Mouse (Mus musculus): ENCODE results near the gene Tnfsf4. TPM values are rescaled to one million over a fixed set of nuclear protein-coding genes. Genes with fewer than 3 reads are reported as not detected.

Gene Tnfsf4
- polyA plus RNA-seq (2015; fragmentation: Nextera tagmentation; extraction: Ambion mirVana) = not detected in 2 replicates

- Histone ChIP-seq H3K27me3 (no peaks in the 10 kb centered on the region), H3K4me3 (no peak within 1 kb of the TSS), H3K4me2 (no peak within 1 kb of the TSS), H3K4me1 (replicated peaks) (no peaks in the 10 kb centered on the region), H3K27ac (replicated peaks) (no peak within 1 kb of the TSS), H3K36me3 (no peaks in the 10 kb centered on the region), H3K9ac (no peak within 1 kb of the TSS), H3K9me3 (no peaks in the 10 kb centered on the region)
- WGBS = 84% methylated on average over 6 of the region's 6 CpGs
- ATAC-seq (ENCODE audit: low FRiP score, low read depth) = no peak
Observed at GRCm38 (mm10) chr1:161394931-161395459, at the start of gene Tnfsf4. TSS of gene Tnfsf4 (plus strand) at chr1:161395409.

GRCm38 (mm10) chr1:161350981-161351380 is 44.2 kb upstream of the Tnfsf4 start:
- no peaks in the 10 kb centered on the region for H3K4me1 ChIP-seq (replicated peaks)
- no peak overlapping the region for H3K4me2 ChIP-seq
- H3K27me3 ChIP-seq = no peaks in the 10 kb centered on the region
- no peak overlapping the region for H3K4me3 ChIP-seq
- H3K9ac ChIP-seq = no peak overlapping the region
- 62% methylated on average over 1 of the region's 1 CpGs for WGBS
- no peaks in the 10 kb centered on the region for H3K36me3 ChIP-seq
- H3K9me3 ChIP-seq = no peaks in the 10 kb centered on the region
- no peak overlapping the region for H3K27ac ChIP-seq (replicated peaks)
- no peak for ATAC-seq (ENCODE audit: low FRiP score, low read depth)

- H3K4me2 ChIP-seq = no peak overlapping the region
- no peaks in the 10 kb centered on the region for H3K4me1 ChIP-seq (replicated peaks)
- H3K36me3 ChIP-seq = no peaks in the 10 kb centered on the region
- no peak overlapping the region for H3K4me3 ChIP-seq
- WGBS = 88% methylated on average over 4 of the region's 4 CpGs
- H3K9ac ChIP-seq = no peak overlapping the region
- no peaks in the 10 kb centered on the region for H3K27me3 ChIP-seq
- H3K9me3 ChIP-seq = no peaks in the 10 kb centered on the region
- no peak for ATAC-seq (ENCODE audit: low FRiP score, low read depth)
- H3K27ac ChIP-seq (replicated peaks) = no peak overlapping the region
Observed at GRCm38 (mm10) chr1:161365006-161365405, 30.2 kb upstream of the Tnfsf4 start.

GRCm38 (mm10) chr1:161371919-161372318 is 23.3 kb upstream of the Tnfsf4 start:
- H3K9ac ChIP-seq = no peak overlapping the region
- no peak overlapping the region for H3K4me2 ChIP-seq
- 88% methylated on average over 2 of the region's 2 CpGs for WGBS
- no peak for ATAC-seq (ENCODE audit: low FRiP score, low read depth)
- no peaks in the 10 kb centered on the region for H3K9me3 ChIP-seq
- H3K27ac ChIP-seq (replicated peaks) = no peak overlapping the region
- no peaks in the 10 kb centered on the region for H3K4me1 ChIP-seq (replicated peaks)
- no peak overlapping the region for H3K4me3 ChIP-seq
- no peaks in the 10 kb centered on the region for H3K36me3 ChIP-seq
- H3K27me3 ChIP-seq = no peaks in the 10 kb centered on the region

GRCm38 (mm10) chr1:161375866-161376265 is 19.3 kb upstream of the Tnfsf4 start:
- no peak for ATAC-seq (ENCODE audit: low FRiP score, low read depth)
- no peak overlapping the region for H3K4me3 ChIP-seq
- no peaks in the 10 kb centered on the region for H3K9me3 ChIP-seq
- no peaks in the 10 kb centered on the region for H3K36me3 ChIP-seq
- H3K27me3 ChIP-seq = no peaks in the 10 kb centered on the region
- no peak overlapping the region for H3K27ac ChIP-seq (replicated peaks)
- H3K9ac ChIP-seq = no peak overlapping the region
- H3K4me1 ChIP-seq (replicated peaks) = peaks cover 11% of the 10 kb centered on the region; the same call in 1 of the 2 replicates
- WGBS = 86% methylated on average over 2 of the region's 2 CpGs
- no peak overlapping the region for H3K4me2 ChIP-seq

GRCm38 (mm10) chr1:161378571-161378970 is 16.6 kb upstream of the Tnfsf4 start:
- Histone ChIP-seq H3K4me1 (replicated peaks) (peaks cover 11% of the 10 kb centered on the region; the same call in 1 of the 2 replicates), H3K4me2 (no peak overlapping the region), H3K36me3 (no peaks in the 10 kb centered on the region), H3K27me3 (no peaks in the 10 kb centered on the region), H3K9me3 (no peaks in the 10 kb centered on the region), H3K27ac (replicated peaks) (no peak overlapping the region), H3K4me3 (no peak overlapping the region), H3K9ac (no peak overlapping the region)
- no peak for ATAC-seq (ENCODE audit: low FRiP score, low read depth)
- WGBS = 89% methylated on average over 3 of the region's 3 CpGs

- peak; percentile 74 for ATAC-seq (ENCODE audit: low FRiP score, low read depth)
- Histone ChIP-seq H3K36me3 (no peaks in the 10 kb centered on the region), H3K27ac (replicated peaks) (no peak overlapping the region), H3K4me1 (replicated peaks) (peaks cover 11% of the 10 kb centered on the region; the same call in 1 of the 2 replicates), H3K9ac (no peak overlapping the region), H3K4me3 (no peak overlapping the region), H3K27me3 (no peaks in the 10 kb centered on the region), H3K4me2 (0 out of 2 replicates have a peak overlapping the region, but pooled peaks have one; percentile 13), H3K9me3 (no peaks in the 10 kb centered on the region)
- WGBS = 19% methylated on average over 11 of the region's 11 CpGs
Observed at GRCm38 (mm10) chr1:161379685-161380424, 15.4 kb upstream of the Tnfsf4 start.

- H3K4me3 ChIP-seq = no peak overlapping the region
- H3K9ac ChIP-seq = no peak overlapping the region
- whole genome bisulfite sequencing = 42% methylated on average over 5 of the region's 5 CpGs
- 0 out of 2 replicates have a peak, but pooled peaks have one; percentile 34 for ATAC-seq (ENCODE audit: low FRiP score, low read depth)
- H3K9me3 ChIP-seq = no peaks in the 10 kb centered on the region
- no peaks in the 10 kb centered on the region for H3K27me3 ChIP-seq
- 0 out of 2 replicates have a peak overlapping the region, but pooled peaks have one; percentile 13 for H3K4me2 ChIP-seq
- peaks cover 11% of the 10 kb centered on the region; the same call in 1 of the 2 replicates for H3K4me1 ChIP-seq (replicated peaks)
- no peaks in the 10 kb centered on the region for H3K36me3 ChIP-seq
- H3K27ac ChIP-seq (replicated peaks) = no peak overlapping the region
Observed at GRCm38 (mm10) chr1:161380425-161380780, 14.8 kb upstream of the Tnfsf4 start.

- no peak overlapping the region for H3K4me2 ChIP-seq
- H3K9ac ChIP-seq = no peak overlapping the region
- H3K4me3 ChIP-seq = no peak overlapping the region
- 59% methylated on average over 2 of the region's 2 CpGs for WGBS
- ATAC-seq (ENCODE audit: low FRiP score, low read depth) = no peak
- H3K27me3 ChIP-seq = no peaks in the 10 kb centered on the region
- H3K9me3 ChIP-seq = no peaks in the 10 kb centered on the region
- no peak overlapping the region for H3K27ac ChIP-seq (replicated peaks)
- no peaks in the 10 kb centered on the region for H3K4me1 ChIP-seq (replicated peaks)
- no peaks in the 10 kb centered on the region for H3K36me3 ChIP-seq
Observed at GRCm38 (mm10) chr1:161390066-161390465, 5.1 kb upstream of the Tnfsf4 start.

- WGBS = 82% methylated on average over 10 of the region's 10 CpGs
- no peaks in the 10 kb centered on the region for H3K4me1 ChIP-seq (replicated peaks)
- no peak overlapping the region for H3K27ac ChIP-seq (replicated peaks)
- H3K9ac ChIP-seq = no peak overlapping the region
- H3K27me3 ChIP-seq = no peaks in the 10 kb centered on the region
- no peak for ATAC-seq (ENCODE audit: low FRiP score, low read depth)
- H3K4me3 ChIP-seq = no peak overlapping the region
- no peaks in the 10 kb centered on the region for H3K9me3 ChIP-seq
- no peak overlapping the region for H3K4me2 ChIP-seq
- H3K36me3 ChIP-seq = no peaks in the 10 kb centered on the region
Observed at GRCm38 (mm10) chr1:161392906-161393305, 2.3 kb upstream of the Tnfsf4 start.

- 80% methylated on average over 5 of the region's 5 CpGs for WGBS
- H3K4me3 ChIP-seq = no peak overlapping the region
- H3K27me3 ChIP-seq = no peaks in the 10 kb centered on the region
- H3K36me3 ChIP-seq = no peaks in the 10 kb centered on the region
- H3K4me2 ChIP-seq = no peak overlapping the region
- H3K27ac ChIP-seq (replicated peaks) = no peak overlapping the region
- H3K4me1 ChIP-seq (replicated peaks) = no peaks in the 10 kb centered on the region
- no peaks in the 10 kb centered on the region for H3K9me3 ChIP-seq
- no peak overlapping the region for H3K9ac ChIP-seq
- no peak for ATAC-seq (ENCODE audit: low FRiP score, low read depth)
Observed at GRCm38 (mm10) chr1:161395610-161396009, 401 bp downstream of the Tnfsf4 start.

- no peak overlapping the region for H3K27ac ChIP-seq (replicated peaks)
- ATAC-seq (ENCODE audit: low FRiP score, low read depth) = no peak
- no peaks in the 10 kb centered on the region for H3K27me3 ChIP-seq
- H3K9me3 ChIP-seq = no peaks in the 10 kb centered on the region
- H3K4me1 ChIP-seq (replicated peaks) = no peaks in the 10 kb centered on the region
- H3K4me3 ChIP-seq = no peak overlapping the region
- WGBS = 91% methylated on average over 10 of the region's 10 CpGs
- no peaks in the 10 kb centered on the region for H3K36me3 ChIP-seq
- no peak overlapping the region for H3K9ac ChIP-seq
- no peak overlapping the region for H3K4me2 ChIP-seq
Observed at GRCm38 (mm10) chr1:161396351-161396750, 1.1 kb downstream of the Tnfsf4 start.

Data from hindbrain, embryonic 15.5 days (tissue).